Mouse (Mus musculus): ENCODE measurements around the gene Mlh1. TPM values are rescaled to one million over a fixed set of nuclear protein-coding genes. Genes with fewer than 3 reads are reported as not detected.

Gene Mlh1
- 4.9 TPM for polyA plus RNA-seq (2014; fragmentation: Illumina TruSeq; extraction: RNeasy Lipid Tissue Mini Kit (QIAGEN cat#74804); ENCODE audit: insufficient read depth, low read depth, low replicate concordance)

GRCm38 (mm10) chr9:111271434-111272160 lies at the start of gene Mlh1, which contains the start of gene Epm2aip1:
Gene Mlh1, minus strand, starts transcription at chr9:111271791.
Gene Epm2aip1, plus strand, starts transcription at chr9:111271929.

GRCm38 (mm10) chr9:111311031-111311842 lies 39.6 kb upstream of the Mlh1 start, which contains the start of gene Trank1:
Gene Trank1, plus strand, starts transcription at chr9:111311739.

Other genes with a start within 250 kb of the Mlh1 start
- 27.7 TPM for gene Ccrl2, start 214.3 kb downstream of the Mlh1 start, polyA plus RNA-seq (2014; fragmentation: Illumina TruSeq; extraction: RNeasy Lipid Tissue Mini Kit (QIAGEN cat#74804); ENCODE audit: insufficient read depth, low read depth, low replicate concordance)
- gene Lrrfip2, start 154.2 kb downstream of the Mlh1 start, polyA plus RNA-seq (2014; fragmentation: Illumina TruSeq; extraction: RNeasy Lipid Tissue Mini Kit (QIAGEN cat#74804); ENCODE audit: insufficient read depth, low read depth, low replicate concordance): 40.4 TPM
- 8.5 TPM for gene Epm2aip1, start 138 bp upstream of the Mlh1 start, polyA plus RNA-seq (2014; fragmentation: Illumina TruSeq; extraction: RNeasy Lipid Tissue Mini Kit (QIAGEN cat#74804); ENCODE audit: insufficient read depth, low read depth, low replicate concordance)
- gene Trank1, start 39.9 kb upstream of the Mlh1 start, polyA plus RNA-seq (2014; fragmentation: Illumina TruSeq; extraction: RNeasy Lipid Tissue Mini Kit (QIAGEN cat#74804); ENCODE audit: insufficient read depth, low read depth, low replicate concordance): not detected
- 0.45 TPM for gene Dclk3, start 167.3 kb upstream of the Mlh1 start, polyA plus RNA-seq (2014; fragmentation: Illumina TruSeq; extraction: RNeasy Lipid Tissue Mini Kit (QIAGEN cat#74804); ENCODE audit: insufficient read depth, low read depth, low replicate concordance)

Data from lung, adult 10 weeks (tissue).